Mouse (Mus musculus) midbrain, embryonic 14.5 days (tissue): ENCODE measurements at regions not wholly inside any gene's neighbourhood (a gene's known extent, or its start where the extent isn't known, plus 50 kb on each side); places are given as distances from the start of the nearest gene placed in this dataset.

ENCODE experiments used
- ATAC-seq: fragments of 200-750 bp; cut with Nextera tagmentation; 2 replicates; pipeline ENCODE4 v1.8.0; 2017; ENCODE audit warnings: moderate number of reproducible peaks, moderate library complexity; ENCODE audit not compliant: low FRiP score, low TSS enrichment
- DNase-seq: peaks from one replicate; pipeline ENCODE4 v3.0.0-alpha.2; 2015
- H3K27ac ChIP-seq: fragments of 300-500 bp; sonication (generic); replicated peaks from 2 replicates; pipeline ENCODE4 v1.5.1; 2014; ENCODE audit warnings: mild to moderate bottlenecking, low read depth, low read length, moderate library complexity
- H3K27me3 ChIP-seq: fragments of 300-500 bp; sonication (generic); 2 replicates; pipeline ENCODE4 v1.6.1; 2014; ENCODE audit warnings: low read length, control low read depth, mixed read lengths; ENCODE audit not compliant: control insufficient read depth, insufficient read depth
- H3K36me3 ChIP-seq: fragments of 300-500 bp; sonication (generic); 2 replicates; pipeline ENCODE4 v1.6.1; 2014; ENCODE audit warnings: low read length, control low read depth; ENCODE audit not compliant: control insufficient read depth, insufficient read depth
- H3K4me1 ChIP-seq: fragments of 300-500 bp; sonication (generic); 2 replicates; pipeline ENCODE4 v1.6.1; 2014; ENCODE audit warnings: mild to moderate bottlenecking, antibody characterized with exemption, low read length, control low read depth; ENCODE audit not compliant: control insufficient read depth, insufficient read depth
- H3K4me2 ChIP-seq: fragments of 300-500 bp; sonication (generic); 2 replicates; pipeline ENCODE4 v1.6.1; 2014; ENCODE audit warnings: mild to moderate bottlenecking, low read length, moderate library complexity
- H3K4me3 ChIP-seq: fragments of 300-500 bp; sonication (generic); replicated peaks from 2 replicates; pipeline ENCODE4 v1.5.1; 2014; ENCODE audit warnings: low read depth, low read length
- H3K9ac ChIP-seq: fragments of 300-500 bp; sonication (generic); replicated peaks from 2 replicates; pipeline ENCODE4 v1.6.1; 2014; ENCODE audit warnings: mild to moderate bottlenecking, low read length, moderate library complexity
- H3K9me3 ChIP-seq: fragments of 300-500 bp; sonication (generic); 2 replicates; pipeline ENCODE4 v1.6.1; 2016; ENCODE audit warnings: low read length, control low read depth, mixed read lengths; ENCODE audit not compliant: control insufficient read depth
- WGBS: fragments of 180-500 bp; shearing (Covaris S2); extraction: QIAGEN DNeasy Blood & Tissue Kit; methylation state at CpG from one replicate; pipeline ENCODE4 v1.1.7; 2014; 5-methylcytosine and 5-hydroxymethylcytosine counted together

DNA sequence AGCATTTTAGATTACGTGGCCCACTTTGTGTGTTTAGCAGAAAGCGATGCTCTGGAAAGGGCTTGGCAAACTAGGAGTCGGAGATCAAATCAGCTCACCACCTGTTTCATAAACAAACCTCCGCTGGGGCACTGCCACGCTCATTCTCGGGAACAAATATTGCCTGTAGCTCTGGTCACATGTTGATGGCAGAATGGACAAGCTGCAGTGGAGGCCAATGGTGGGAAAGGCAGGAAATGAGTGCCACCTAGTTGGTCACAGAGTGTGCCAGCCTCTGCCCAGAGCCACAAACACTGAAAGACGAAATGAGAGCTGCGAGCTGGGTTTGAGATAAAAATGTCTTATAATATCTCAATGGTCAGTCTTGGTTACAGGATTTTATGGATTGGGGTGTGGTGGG lies 259.2 kb upstream of the Csf3r start:
- ATAC-seq, result no peak
- no peak overlapping the region for H3K9ac ChIP-seq
- no peak for DNase-seq
- H3K27ac ChIP-seq, result no peak overlapping the region
- no peaks in the 10 kb centered on the region for H3K27me3 ChIP-seq
- no peak overlapping the region for H3K4me2 ChIP-seq
- no peaks in the 10 kb centered on the region for H3K4me1 ChIP-seq
- H3K9me3 ChIP-seq, result no peaks in the 10 kb centered on the region
- H3K4me3 ChIP-seq, result no peak overlapping the region
- no peaks in the 10 kb centered on the region for H3K36me3 ChIP-seq
- 81% methylated on average over 8 of the region's 8 CpGs for WGBS

- ATAC-seq (no peak), DNase-seq (no peak)
- WGBS, result 80% methylated on average over 4 of the region's 4 CpGs
These were observed 247.2 kb upstream of the Csf3r start for GRCm38 (mm10) chr4:125777126-125777525.

DNA sequence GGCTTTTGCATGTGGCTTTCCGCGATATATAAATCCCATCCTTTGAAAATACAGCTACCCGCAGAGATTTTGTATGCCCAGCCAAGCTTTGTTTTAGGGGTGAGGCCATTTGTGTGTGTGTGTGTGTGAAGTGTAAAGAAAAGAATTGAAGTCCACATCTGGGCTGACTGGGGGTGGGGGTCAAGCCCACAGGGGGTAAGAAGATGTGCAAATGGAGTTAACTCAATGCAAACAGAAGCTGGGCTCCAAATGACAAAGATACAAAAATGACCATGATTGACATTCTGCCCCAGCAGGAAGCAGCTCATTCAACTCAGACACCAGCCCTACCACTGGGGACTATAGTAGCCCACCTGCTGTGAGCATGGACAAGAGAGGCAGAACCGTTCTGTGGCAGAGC lies 244.2 kb upstream of the Csf3r start:
- ATAC-seq (no peak), DNase-seq (no peak)
- Histone ChIP-seq H3K9ac (no peak overlapping the region), H3K9me3 (no peaks in the 10 kb centered on the region), H3K27me3 (no peaks in the 10 kb centered on the region; the same call in 1 of the 2 replicates), H3K4me1 (peaks cover 22% of the 10 kb centered on the region), H3K36me3 (no peaks in the 10 kb centered on the region), H3K4me3 (no peak overlapping the region), H3K4me2 (no peak overlapping the region), H3K27ac (no peak overlapping the region)
- 3% methylated on average over 4 of the region's 4 CpGs for WGBS

More at GRCm38 (mm10) chr4:125777126-125777525, 247.2 kb upstream of the Csf3r start:
- no peaks in the 10 kb centered on the region for H3K36me3 ChIP-seq
- no peaks in the 10 kb centered on the region for H3K27me3 ChIP-seq
- H3K4me3 ChIP-seq, result no peak overlapping the region
- H3K4me1 ChIP-seq, result peaks cover 22% of the 10 kb centered on the region
- no peak overlapping the region for H3K4me2 ChIP-seq
- H3K9me3 ChIP-seq, result no peaks in the 10 kb centered on the region
- no peak overlapping the region for H3K27ac ChIP-seq
- no peak overlapping the region for H3K9ac ChIP-seq

DNA sequence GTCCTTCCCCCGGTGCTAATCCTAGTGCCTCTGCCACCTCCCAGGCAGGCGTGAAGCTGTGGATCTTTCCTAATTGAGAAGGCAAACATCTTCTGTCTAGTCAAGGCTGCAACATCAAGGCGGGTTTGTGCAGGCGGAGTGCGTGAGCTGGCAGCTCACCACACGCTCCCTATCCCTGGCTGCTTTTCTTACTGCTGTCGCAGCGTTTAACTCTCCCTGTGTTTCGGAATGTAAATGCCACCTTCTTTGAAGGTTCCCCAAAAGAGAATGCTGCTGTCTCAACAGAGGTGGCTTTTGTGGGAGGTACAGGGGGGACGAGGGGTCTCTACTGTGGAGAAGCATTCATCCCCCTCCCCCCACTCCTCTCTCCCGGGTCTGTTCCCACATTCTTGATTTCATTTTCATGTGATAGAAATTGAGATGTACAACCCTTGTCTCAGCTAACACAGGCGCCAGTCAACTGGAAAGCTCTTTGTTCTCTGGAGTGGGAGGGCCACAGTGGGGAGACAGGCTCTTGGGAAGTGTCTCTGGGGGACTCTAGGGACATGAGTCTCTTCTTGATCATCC lies 243.3 kb upstream of the Csf3r start:
- 2% methylated on average over 12 of the region's 12 CpGs for WGBS
- Histone ChIP-seq H3K4me3 (no peak overlapping the region), H3K9me3 (no peaks in the 10 kb centered on the region), H3K4me1 (peaks cover 22% of the 10 kb centered on the region), H3K4me2 (no peak overlapping the region), H3K27me3 (no peaks in the 10 kb centered on the region; the same call in 1 of the 2 replicates), H3K27ac (peak overlapping the region; percentile 42; the same call in 1 of the 2 replicates), H3K36me3 (no peaks in the 10 kb centered on the region), H3K9ac (0 out of 2 replicates have a peak overlapping the region, but pooled peaks have one; percentile 6)
- ATAC-seq, result no peak
- DNase-seq, result peak; percentile 75

DNA sequence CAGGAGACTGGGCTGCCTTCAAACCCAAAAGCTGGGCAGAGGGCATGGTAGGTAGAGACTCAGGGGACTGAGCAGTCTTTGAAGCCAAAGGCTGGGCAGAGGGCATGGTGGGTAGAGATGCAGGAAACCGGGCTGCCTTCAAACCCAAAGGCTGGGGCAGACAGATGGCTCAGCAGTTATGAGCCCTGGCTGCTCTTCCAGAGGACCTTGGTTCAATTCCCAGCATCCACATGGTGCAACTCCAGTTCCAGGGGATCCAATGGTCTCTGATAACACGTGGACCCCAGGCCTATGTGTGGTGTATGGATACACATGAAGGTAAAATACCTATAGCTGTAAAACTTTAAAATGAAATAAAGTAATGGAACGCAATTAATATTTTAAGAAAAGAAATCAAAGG lies 242.0 kb upstream of the Csf3r start:
- 86% methylated on average over 3 of the region's 3 CpGs for WGBS

DNA sequence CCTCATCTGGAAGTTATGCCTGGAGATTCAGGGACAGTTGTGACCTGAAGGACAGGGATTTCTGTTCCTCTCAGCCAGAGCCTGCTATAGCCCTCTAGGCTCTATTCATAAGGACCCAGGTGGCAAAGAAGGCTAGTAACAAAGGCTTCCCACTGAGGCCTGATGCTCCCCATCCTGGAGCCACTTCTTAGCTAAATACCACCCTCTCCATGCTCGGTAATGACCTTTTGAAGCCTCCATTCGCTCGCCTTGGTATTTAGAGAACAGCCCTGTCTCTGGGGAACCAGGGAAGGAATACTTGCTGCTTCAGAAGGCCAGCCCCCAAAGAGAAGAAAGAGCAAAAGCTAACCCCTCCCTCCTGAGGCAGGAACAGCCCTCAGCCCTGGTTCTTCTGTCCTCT lies 238.3 kb upstream of the Csf3r start:
- 13% methylated on average over 3 of the region's 3 CpGs for WGBS
- Histone ChIP-seq H3K27ac (no peak overlapping the region), H3K9me3 (no peaks in the 10 kb centered on the region), H3K9ac (no peak overlapping the region), H3K4me3 (no peak overlapping the region), H3K4me1 (peaks cover 6% of the 10 kb centered on the region), H3K4me2 (no peak overlapping the region), H3K36me3 (no peaks in the 10 kb centered on the region), H3K27me3 (no peaks in the 10 kb centered on the region; the same call in 1 of the 2 replicates)
- ATAC-seq (no peak), DNase-seq (peak; percentile 31)

More for the DNA sequence above, 242.0 kb upstream of the Csf3r start:
- Histone ChIP-seq H3K9ac (no peak overlapping the region), H3K4me3 (no peak overlapping the region), H3K27me3 (no peaks in the 10 kb centered on the region; the same call in 1 of the 2 replicates), H3K9me3 (no peaks in the 10 kb centered on the region), H3K4me2 (no peak overlapping the region), H3K27ac (no peak overlapping the region), H3K36me3 (no peaks in the 10 kb centered on the region), H3K4me1 (peaks cover 22% of the 10 kb centered on the region)
- DNase-seq (no peak), ATAC-seq (no peak)

DNA sequence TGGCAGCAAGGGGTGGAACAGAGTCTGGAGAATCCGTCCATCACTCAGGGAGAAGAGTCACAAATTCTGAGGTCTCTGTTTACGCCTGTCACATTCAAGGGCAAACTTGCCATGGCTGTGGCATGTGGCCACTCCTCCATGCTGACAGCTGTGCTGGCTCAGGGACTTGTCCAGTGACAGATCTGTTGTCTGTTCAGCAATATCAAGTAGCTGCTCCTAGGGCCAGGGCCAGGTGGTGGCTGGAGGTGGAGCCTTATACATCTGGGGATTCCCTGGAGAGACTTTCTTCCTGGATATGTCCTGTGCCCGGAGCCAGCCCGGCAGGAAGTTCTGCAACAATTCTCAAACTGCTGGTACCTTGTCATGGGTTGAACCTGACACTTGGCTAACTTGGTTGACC lies 229.7 kb upstream of the Csf3r start:
- Histone ChIP-seq H3K4me1 (no peaks in the 10 kb centered on the region), H3K9ac (no peak overlapping the region), H3K4me3 (no peak overlapping the region), H3K9me3 (no peaks in the 10 kb centered on the region), H3K27ac (no peak overlapping the region), H3K4me2 (no peak overlapping the region), H3K36me3 (no peaks in the 10 kb centered on the region), H3K27me3 (no peaks in the 10 kb centered on the region)
- 90% methylated on average over 4 of the region's 4 CpGs for WGBS
- ATAC-seq (no peak), DNase-seq (no peak)

DNA sequence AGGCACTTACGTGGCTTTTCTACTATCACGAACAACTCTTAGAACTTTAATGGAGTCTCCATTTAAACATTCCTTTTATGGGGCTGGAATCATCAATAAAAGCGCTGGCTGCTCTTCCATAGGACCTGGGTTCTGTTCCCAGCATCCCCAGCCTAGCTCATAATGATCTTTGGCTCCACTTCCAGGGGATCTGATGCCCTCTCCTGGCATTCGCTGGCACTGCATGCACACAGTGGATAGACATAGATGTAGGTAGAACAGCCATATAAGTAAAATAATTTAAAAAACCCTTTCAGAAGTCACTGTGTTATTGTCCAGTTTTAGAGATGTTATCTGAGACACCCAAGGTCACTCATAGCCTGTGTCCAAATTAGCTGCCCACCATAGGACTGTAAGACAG lies 216.4 kb upstream of the Csf3r start:
- 92% methylated on average over 4 of the region's 4 CpGs for WGBS

GRCm38 (mm10) chr4:125809446-125810108 lies 214.8 kb upstream of the Csf3r start:
- 14% methylated on average over 9 of the region's 9 CpGs for WGBS

More for the DNA sequence above, 216.4 kb upstream of the Csf3r start:
- Histone ChIP-seq H3K4me2 (no peak overlapping the region), H3K27ac (no peak overlapping the region), H3K4me3 (no peak overlapping the region), H3K4me1 (peaks cover 6% of the 10 kb centered on the region; the same call in 1 of the 2 replicates), H3K9me3 (no peaks in the 10 kb centered on the region), H3K27me3 (no peaks in the 10 kb centered on the region), H3K9ac (no peak overlapping the region), H3K36me3 (no peaks in the 10 kb centered on the region)
- DNase-seq, result no peak
- no peak for ATAC-seq

More at GRCm38 (mm10) chr4:125809446-125810108, 214.8 kb upstream of the Csf3r start:
- DNase-seq, result peak; percentile 67
- no peak overlapping the region for H3K27ac ChIP-seq
- no peak for ATAC-seq
- H3K9me3 ChIP-seq, result no peaks in the 10 kb centered on the region
- H3K4me2 ChIP-seq, result no peak overlapping the region
- no peaks in the 10 kb centered on the region for H3K27me3 ChIP-seq
- H3K4me1 ChIP-seq, result peaks cover 6% of the 10 kb centered on the region; the same call in 1 of the 2 replicates
- no peaks in the 10 kb centered on the region for H3K36me3 ChIP-seq
- H3K9ac ChIP-seq, result no peak overlapping the region
- no peak overlapping the region for H3K4me3 ChIP-seq
